Mouse (Mus musculus): ENCODE measurements at regions not wholly inside any gene's neighbourhood (a gene's known extent, or its start where the extent isn't known, plus 50 kb on each side); places are given as distances from the start of the nearest gene placed in this dataset.
A peak's percentile ranks its signal among the peaks of the same experiment; 100 is the strongest.

GRCm38 (mm10) chr1:119194533-119194932, 141.1 kb upstream of the Gli2 start:
- DNase-seq (ENCODE audit: low read depth, low spot score): no peak

GRCm38 (mm10) chr1:119191177-119191576, 137.8 kb upstream of the Gli2 start:
- DNase-seq (ENCODE audit: low read depth, low spot score): no peak

GRCm38 (mm10) chr1:119189461-119190066, 136.1 kb upstream of the Gli2 start:
- peak; percentile 27 for DNase-seq (ENCODE audit: low read depth, low spot score)

- DNase-seq (ENCODE audit: low read depth, low spot score): peak; percentile 57
These were observed 133.9 kb upstream of the Gli2 start for GRCm38 (mm10) chr1:119187301-119187700.

GRCm38 (mm10) chr1:119186856-119187255, 133.4 kb upstream of the Gli2 start:
- no peak for DNase-seq (ENCODE audit: low read depth, low spot score)

GRCm38 (mm10) chr1:119183558-119184270, 130.3 kb upstream of the Gli2 start:
- DNase-seq (ENCODE audit: low read depth, low spot score): no peak

- no peak for DNase-seq (ENCODE audit: low read depth, low spot score)
These were observed 119.8 kb upstream of the Gli2 start for GRCm38 (mm10) chr1:119173030-119173756.

GRCm38 (mm10) chr1:119167443-119167842, 114.0 kb upstream of the Gli2 start:
- DNase-seq (ENCODE audit: low read depth, low spot score): peak; percentile 63

GRCm38 (mm10) chr1:119166286-119166685, 112.9 kb upstream of the Gli2 start:
- peak; percentile 31 for DNase-seq (ENCODE audit: low read depth, low spot score)

GRCm38 (mm10) chr1:119164811-119165210, 111.4 kb upstream of the Gli2 start:
- DNase-seq (ENCODE audit: low read depth, low spot score): no peak

- DNase-seq (ENCODE audit: low read depth, low spot score): no peak
These were observed 110.4 kb upstream of the Gli2 start for GRCm38 (mm10) chr1:119163846-119164245.

GRCm38 (mm10) chr1:119163114-119163740, 109.8 kb upstream of the Gli2 start:
- no peak for DNase-seq (ENCODE audit: low read depth, low spot score)

GRCm38 (mm10) chr1:119161751-119162150, 108.3 kb upstream of the Gli2 start:
- no peak for DNase-seq (ENCODE audit: low read depth, low spot score)

- peak; percentile 19 for DNase-seq (ENCODE audit: low read depth, low spot score)
These were observed 106.9 kb upstream of the Gli2 start for GRCm38 (mm10) chr1:119160354-119160753.

GRCm38 (mm10) chr1:119157171-119157700, 103.8 kb upstream of the Gli2 start:
- DNase-seq (ENCODE audit: low read depth, low spot score): peak; percentile 46

GRCm38 (mm10) chr1:119153619-119154018, 100.2 kb upstream of the Gli2 start:
- DNase-seq (ENCODE audit: low read depth, low spot score): peak; percentile 86

- no peak for DNase-seq (ENCODE audit: low read depth, low spot score)
These were observed 99.4 kb upstream of the Gli2 start for GRCm38 (mm10) chr1:119152776-119153175.

- DNase-seq (ENCODE audit: low read depth, low spot score): peak; percentile 36
These were observed 94.1 kb upstream of the Gli2 start for GRCm38 (mm10) chr1:119147506-119147905.

GRCm38 (mm10) chr1:119143808-119144207, 90.4 kb upstream of the Gli2 start:
- peak; percentile 26 for DNase-seq (ENCODE audit: low read depth, low spot score)

GRCm38 (mm10) chr1:119129039-119129438, 75.6 kb upstream of the Gli2 start:
- DNase-seq (ENCODE audit: low read depth, low spot score): no peak

GRCm38 (mm10) chr1:119125561-119125960, 72.1 kb upstream of the Gli2 start:
- DNase-seq (ENCODE audit: low read depth, low spot score): peak; percentile 28

GRCm38 (mm10) chr1:119124798-119125197, 71.4 kb upstream of the Gli2 start:
- peak; percentile 53 for DNase-seq (ENCODE audit: low read depth, low spot score)

All from R1 (cell line).